Mouse (Mus musculus) stomach, postnatal 0 days (tissue): ENCODE results near the gene Erc2.

Source experiments
- CTCF ChIP-seq: IDR thresholded peaks from 2 replicates; pipeline ENCODE4 v1.5.1; 2016; ENCODE audit warnings: antibody characterized with exemption, low read depth, mild to moderate bottlenecking, moderate library complexity
- EP300 ChIP-seq: optimal IDR thresholded peaks from 2 replicates; pipeline ENCODE3; 2016; ENCODE audit warnings: antibody characterized with exemption

DNA sequence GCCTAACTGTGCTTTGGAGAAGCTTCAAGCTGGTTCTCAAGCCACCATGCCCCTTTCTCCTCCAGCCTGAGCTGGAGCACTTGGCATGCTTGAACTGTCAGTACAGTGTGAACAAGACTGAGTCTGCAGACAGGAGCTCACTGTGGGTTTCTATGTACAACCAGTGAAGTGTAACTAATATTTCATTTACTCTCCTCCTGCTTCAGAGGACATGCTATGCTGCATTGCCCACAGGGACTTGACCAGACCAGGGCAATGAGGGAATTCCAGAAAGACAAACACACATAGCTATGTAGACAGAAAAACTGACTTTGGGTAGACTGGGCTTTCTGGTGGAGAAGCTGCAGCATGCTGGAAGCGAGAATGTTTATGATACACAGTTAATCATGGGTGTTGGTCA lies 311.3 kb downstream of the Erc2 start:
- TF ChIP-seq CTCF: no peak
- TF ChIP-seq EP300: no peak
